Mouse (Mus musculus): ENCODE measurements around the gene CT030661.1. TPM values are rescaled to one million over a fixed set of nuclear protein-coding genes. Genes with fewer than 3 reads are reported as not detected.

Gene CT030661.1
- polyA plus RNA-seq, 1 experiment from 2014 or later, result 10.4 TPM

Other genes starting within 250 kb of the CT030661.1 start
- gene Zfp947, start 148.6 kb downstream of the CT030661.1 start, polyA plus RNA-seq (2014; fragmentation: Nextera tagmentation; extraction: Ambion mirVana), result 2.3 and 3.7 TPM in 2 replicates
- 2.5 and 3.0 TPM in 2 replicates for gene Zfp994, start 89.2 kb downstream of the CT030661.1 start, polyA plus RNA-seq (2014; fragmentation: Nextera tagmentation; extraction: Ambion mirVana)
- 8.8 and 10.6 TPM in 2 replicates for gene Zfp944, start 46.6 kb upstream of the CT030661.1 start, polyA plus RNA-seq (2014; fragmentation: Nextera tagmentation; extraction: Ambion mirVana)
- 7.5 and 8.4 TPM in 2 replicates for gene Zfp758, start 46.6 kb upstream of the CT030661.1 start, polyA plus RNA-seq (2014; fragmentation: Nextera tagmentation; extraction: Ambion mirVana)
- gene Zfp946, start 109.4 kb upstream of the CT030661.1 start, polyA plus RNA-seq (2014; fragmentation: Nextera tagmentation; extraction: Ambion mirVana), result 11.7 and 11.8 TPM in 2 replicates